Mouse (Mus musculus) E14TG2a.4 (cell line): ENCODE data around the gene St6galnac3.

Source experiments
- H3K27me3 ChIP-seq: 2 replicates; pipeline ENCODE4 v1.6.1; 2014; ENCODE audit warnings: low read length, control low read depth; ENCODE audit not compliant: insufficient read depth
- H3K36me3 ChIP-seq: 2 replicates; pipeline ENCODE4 v1.6.1; 2014; ENCODE audit warnings: low read length, control low read depth; ENCODE audit not compliant: insufficient read depth
- H3K4me1 ChIP-seq: replicated peaks from 2 replicates; pipeline ENCODE4 v1.6.1; 2014; ENCODE audit warnings: low read depth, low read length, control low read depth
- H3K4me3 ChIP-seq: replicated peaks from 2 replicates; pipeline ENCODE4 v1.5.1; 2014; ENCODE audit warnings: mild to moderate bottlenecking, low read length
- H3K9me3 ChIP-seq: 2 replicates; pipeline ENCODE4 v1.6.1; 2014; ENCODE audit warnings: low read length, control low read depth
- CTCF ChIP-seq: conservative IDR thresholded peaks from 2 replicates; pipeline ENCODE4 v1.5.1; 2014; ENCODE audit warnings: low read length
- NANOG ChIP-seq: IDR thresholded peaks from 2 replicates; pipeline ENCODE4 v1.6.1; 2014; ENCODE audit warnings: borderline replicate concordance, low read length, mixed read lengths
- POU5F1 ChIP-seq: IDR thresholded peaks from 2 replicates; pipeline ENCODE4 v1.6.1; 2014; ENCODE audit warnings: low read length, borderline replicate concordance

St6galnac3 gene

GRCm38 (mm10) chr3:153242524-153242923 lies 482.4 kb downstream of the St6galnac3 start:
- no peaks in the 10 kb centered on the region for H3K36me3 ChIP-seq
- no peaks in the 10 kb centered on the region for H3K27me3 ChIP-seq
- peak overlapping the region; percentile 54 for H3K4me3 ChIP-seq
- TF ChIP-seq POU5F1 = no peak
- no peak for TF ChIP-seq NANOG
- no peak for TF ChIP-seq CTCF
- H3K9me3 ChIP-seq = no peaks in the 10 kb centered on the region
- peaks cover 29% of the 10 kb centered on the region for H3K4me1 ChIP-seq

- Histone ChIP-seq H3K4me3 (no peak overlapping the region), H3K9me3 (no peaks in the 10 kb centered on the region), H3K36me3 (no peaks in the 10 kb centered on the region), H3K4me1 (peaks cover 26% of the 10 kb centered on the region), H3K27me3 (no peaks in the 10 kb centered on the region)
- TF ChIP-seq NANOG = no peak
- no peak for TF ChIP-seq CTCF
- TF ChIP-seq POU5F1 = no peak
Observed at GRCm38 (mm10) chr3:153241134-153241533, 483.8 kb downstream of the St6galnac3 start.

GRCm38 (mm10) chr3:153240366-153240765 lies 484.6 kb downstream of the St6galnac3 start:
- peaks cover 23% of the 10 kb centered on the region for H3K4me1 ChIP-seq
- H3K9me3 ChIP-seq = no peaks in the 10 kb centered on the region
- no peak overlapping the region for H3K4me3 ChIP-seq
- TF ChIP-seq CTCF (no peak), POU5F1 (no peak), NANOG (no peak)
- no peaks in the 10 kb centered on the region for H3K36me3 ChIP-seq
- no peaks in the 10 kb centered on the region for H3K27me3 ChIP-seq

DNA sequence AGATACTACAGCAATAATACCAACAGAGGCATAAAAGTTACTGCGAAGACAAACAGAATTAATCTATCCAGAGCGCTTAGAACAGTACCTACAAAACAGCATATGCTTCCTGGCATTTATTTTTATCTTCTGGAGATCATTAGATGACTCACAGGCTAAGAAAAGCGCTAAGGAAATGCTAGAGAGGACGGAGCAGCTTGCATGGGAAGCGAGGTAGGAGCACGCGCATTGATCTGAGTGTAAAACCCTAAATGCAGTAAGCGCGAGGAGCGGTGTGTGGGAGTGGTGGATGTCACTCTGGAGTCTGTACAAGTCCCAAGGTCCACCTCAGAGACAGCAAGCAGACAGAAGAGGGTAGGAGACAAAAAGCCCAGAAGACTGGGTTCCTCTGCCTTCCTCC lies 486.6 kb downstream of the St6galnac3 start:
- no peaks in the 10 kb centered on the region for H3K9me3 ChIP-seq
- H3K36me3 ChIP-seq = no peaks in the 10 kb centered on the region
- no peak overlapping the region for H3K4me3 ChIP-seq
- H3K27me3 ChIP-seq = no peaks in the 10 kb centered on the region
- TF ChIP-seq CTCF = no peak
- TF ChIP-seq POU5F1 = no peak
- no peak for TF ChIP-seq NANOG
- peaks cover 28% of the 10 kb centered on the region for H3K4me1 ChIP-seq

GRCm38 (mm10) chr3:153236262-153236661 lies 488.7 kb downstream of the St6galnac3 start:
- H3K27me3 ChIP-seq = no peaks in the 10 kb centered on the region
- H3K36me3 ChIP-seq = no peaks in the 10 kb centered on the region

DNA sequence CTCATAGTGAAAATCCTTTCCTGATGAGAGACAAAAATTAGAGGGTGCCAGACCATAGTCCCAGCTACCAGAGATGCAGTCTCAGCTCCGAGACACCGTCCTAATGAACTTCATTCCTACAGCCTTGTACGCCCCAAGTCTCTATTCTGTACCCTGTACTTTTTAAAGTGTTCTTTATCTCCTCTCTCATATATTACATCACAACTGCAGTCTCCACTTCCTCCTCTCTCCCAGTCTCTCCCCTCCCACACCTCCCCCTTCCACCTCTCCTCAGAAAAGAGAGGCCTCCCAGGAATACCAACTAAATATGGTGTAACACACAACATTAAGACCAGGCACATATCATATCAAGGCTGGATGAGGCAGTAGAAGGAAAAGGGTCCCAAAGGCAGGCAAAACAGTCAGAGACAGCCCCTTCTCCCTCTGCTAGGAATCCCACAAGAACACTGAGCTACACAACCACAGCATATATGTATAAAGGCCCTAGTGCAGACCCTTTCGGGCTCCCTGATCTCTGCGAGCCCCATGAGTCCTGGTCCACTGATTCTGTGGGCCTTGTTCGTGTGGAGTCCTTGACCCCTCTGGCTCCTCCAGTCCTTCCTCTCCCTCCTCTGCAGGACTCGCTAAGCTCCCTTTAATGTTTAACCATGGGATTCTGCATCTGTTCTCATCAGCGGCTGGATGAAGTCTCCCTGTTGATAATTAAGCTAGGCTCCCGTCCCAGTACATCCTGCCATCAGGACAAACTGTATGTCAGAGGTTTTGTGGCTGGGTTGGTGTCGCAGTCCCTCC lies 502.2 kb downstream of the St6galnac3 start:
- H3K9me3 ChIP-seq = no peaks in the 10 kb centered on the region
- H3K27me3 ChIP-seq = no peaks in the 10 kb centered on the region
- H3K36me3 ChIP-seq = no peaks in the 10 kb centered on the region
- TF ChIP-seq POU5F1 (no peak), CTCF (no peak), NANOG (no peak)
- no peaks in the 10 kb centered on the region for H3K4me1 ChIP-seq
- no peak overlapping the region for H3K4me3 ChIP-seq

More at GRCm38 (mm10) chr3:153236262-153236661, 488.7 kb downstream of the St6galnac3 start:
- TF ChIP-seq NANOG = no peak
- no peak for TF ChIP-seq POU5F1
- no peak for TF ChIP-seq CTCF
- Histone ChIP-seq H3K4me1 (peaks cover 9% of the 10 kb centered on the region), H3K4me3 (no peak overlapping the region), H3K9me3 (no peaks in the 10 kb centered on the region)

- Histone ChIP-seq H3K27me3 (no peaks in the 10 kb centered on the region), H3K36me3 (no peaks in the 10 kb centered on the region), H3K4me3 (no peak overlapping the region), H3K4me1 (no peaks in the 10 kb centered on the region), H3K9me3 (peaks cover 14% of the 10 kb centered on the region)
- TF ChIP-seq NANOG (no peak), POU5F1 (no peak), CTCF (no peak)
Observed at GRCm38 (mm10) chr3:153219391-153219790, 505.6 kb downstream of the St6galnac3 start.

- H3K4me3 ChIP-seq = no peak overlapping the region
- no peaks in the 10 kb centered on the region for H3K4me1 ChIP-seq
- no peak for TF ChIP-seq NANOG
- no peak for TF ChIP-seq CTCF
- no peak for TF ChIP-seq POU5F1
- no peaks in the 10 kb centered on the region for H3K9me3 ChIP-seq
- no peaks in the 10 kb centered on the region for H3K36me3 ChIP-seq
- no peaks in the 10 kb centered on the region for H3K27me3 ChIP-seq
Observed at GRCm38 (mm10) chr3:153208186-153208585, 516.8 kb downstream of the St6galnac3 start.

DNA sequence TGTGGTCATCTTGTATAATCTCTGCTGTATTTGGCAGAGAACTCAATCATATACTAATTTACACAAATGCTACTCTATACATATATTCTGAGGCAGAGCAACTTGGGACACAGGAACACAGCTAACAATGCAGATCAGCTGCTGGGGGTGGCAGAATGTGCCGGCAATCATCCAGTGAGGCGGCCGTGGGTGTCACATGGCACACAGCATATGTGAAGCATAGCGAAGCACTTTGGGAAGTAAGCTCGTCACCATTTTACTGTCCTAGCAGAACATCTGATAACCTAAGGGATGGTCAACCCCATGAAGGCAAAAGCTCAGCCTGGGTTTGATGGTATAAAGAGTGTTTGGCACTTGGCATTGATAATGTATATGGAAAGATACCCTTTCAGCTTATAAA lies 520.9 kb downstream of the St6galnac3 start:
- no peak for TF ChIP-seq NANOG
- no peak for TF ChIP-seq CTCF
- TF ChIP-seq POU5F1 = no peak
- Histone ChIP-seq H3K4me3 (no peak overlapping the region), H3K9me3 (no peaks in the 10 kb centered on the region), H3K36me3 (no peaks in the 10 kb centered on the region), H3K4me1 (no peaks in the 10 kb centered on the region), H3K27me3 (no peaks in the 10 kb centered on the region)
